Mouse (Mus musculus) forebrain, postnatal 0 days (tissue): ENCODE data around the gene Mcpt1. TPM values are rescaled to one million over a fixed set of nuclear protein-coding genes. Genes with fewer than 3 reads are reported as not detected.
"Not testable (repeated sequence)": the region's sequence is repeated elsewhere in the genome, so short reads cannot be mapped to it uniquely, and the experiment has no call there.

ENCODE experiments used
- ATAC-seq: fragments of 200-750 bp; cut with Nextera tagmentation; 2 replicates; pipeline ENCODE4 v1.8.0; 2017; ENCODE audit warnings: mild to moderate bottlenecking, moderate library complexity
- DNase-seq: peaks from one replicate; pipeline ENCODE4 v3.0.0-alpha.2; 2015
- H3K27ac ChIP-seq: fragments of 300-500 bp; sonication (generic); 2 replicates; pipeline ENCODE4 v1.5.1; 2014; ENCODE audit warnings: low read depth, mild to moderate bottlenecking, antibody characterized with exemption, low read length, moderate library complexity, mixed read lengths
- H3K27me3 ChIP-seq: fragments of 300-500 bp; sonication (generic); 2 replicates; pipeline ENCODE4 v1.6.1; 2014; ENCODE audit warnings: mild to moderate bottlenecking, low read length, mixed read lengths; ENCODE audit not compliant: insufficient read depth
- H3K36me3 ChIP-seq: fragments of 300-500 bp; sonication (generic); 2 replicates; pipeline ENCODE4 v1.6.1; 2014; ENCODE audit warnings: mild to moderate bottlenecking, moderate library complexity; ENCODE audit not compliant: insufficient read depth
- H3K4me1 ChIP-seq: fragments of 300-500 bp; sonication (generic); 2 replicates; pipeline ENCODE4 v1.6.1; 2014; ENCODE audit warnings: antibody characterized with exemption; ENCODE audit not compliant: insufficient read depth
- H3K4me2 ChIP-seq: fragments of 300-500 bp; sonication (generic); 2 replicates; pipeline ENCODE4 v1.6.1; 2014; ENCODE audit warnings: low read depth, mild to moderate bottlenecking, moderate library complexity
- H3K4me3 ChIP-seq: fragments of 300-500 bp; sonication (generic); 2 replicates; pipeline ENCODE4 v1.5.1; 2014; ENCODE audit warnings: low read depth, low read length, mixed read lengths
- H3K9ac ChIP-seq: fragments of 300-500 bp; sonication (generic); 2 replicates; pipeline ENCODE4 v1.6.1; 2014; ENCODE audit warnings: mild to moderate bottlenecking
- H3K9me3 ChIP-seq: fragments of 300-500 bp; sonication (generic); 2 replicates; pipeline ENCODE4 v1.6.1; 2016; ENCODE audit warnings: low read length
- CTCF ChIP-seq: sonication (generic); IDR thresholded peaks from 2 replicates; pipeline ENCODE4 v1.5.1; 2016; ENCODE audit warnings: antibody characterized with exemption, control low read depth, low read depth
- WGBS: fragments of 180-500 bp; shearing (Covaris S2); extraction: QIAGEN DNeasy Blood & Tissue Kit; methylation state at CpG from one replicate; pipeline ENCODE4 v1.1.7; 2014; 5-methylcytosine and 5-hydroxymethylcytosine counted together
- polyA plus RNA-seq: library from polyadenylated mRNA; unstranded; fragments of >200 nt; fragmentation: Nextera tagmentation; extraction: Ambion mirVana; gene quantifications from 2 replicates; pipeline ENCODE4 v1.2.1, GENCODE M21; 2015
- total RNA-seq: library from RNA; depleted of rRNA; stranded (reverse); fragments of >200 nt; gene quantifications from 2 replicates; pipeline ENCODE4 v1.2.3, GENCODE M21; 2014; rRNA removed

The Mcpt1 gene
- not detected in 2 replicates for total RNA-seq
- polyA plus RNA-seq: not detected in 2 replicates

GRCm38 (mm10) chr14:56017671-56018070 lies at the start of gene Mcpt1:
Mcpt1 (plus strand) TSS chr14:56017971.
- WGBS: 87% methylated on average over 3 of the region's 3 CpGs
- ATAC-seq, H3K27me3 ChIP-seq, H3K36me3 ChIP-seq, H3K4me3 ChIP-seq, H3K4me2 ChIP-seq, H3K9me3 ChIP-seq, H3K4me1 ChIP-seq, H3K27ac ChIP-seq, H3K9ac ChIP-seq, DNase-seq: not testable (repeated sequence)

DNA sequence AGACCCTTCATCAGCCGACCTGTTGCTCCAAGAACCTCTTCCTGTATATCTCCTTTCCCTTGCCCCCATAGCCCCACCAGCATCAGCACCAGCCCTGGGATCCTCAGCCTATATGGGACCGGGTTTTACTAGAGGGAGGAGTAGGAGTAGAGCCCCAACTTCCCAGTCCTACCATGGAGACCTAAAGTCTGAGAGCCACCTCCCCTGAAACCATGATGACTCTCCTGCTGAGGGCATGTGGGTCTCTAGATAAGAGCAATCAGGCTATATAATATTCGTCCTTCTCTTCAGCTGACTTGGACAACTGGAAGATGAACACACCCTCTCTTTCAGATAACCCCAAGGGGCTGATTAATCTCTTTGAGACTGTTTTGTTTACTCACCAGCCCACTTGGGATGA lies 30.3 kb upstream of the Mcpt1 start:
- WGBS: 93% methylated on average over 1 of the region's 3 CpGs
- not testable (repeated sequence) for H3K36me3 ChIP-seq, H3K4me3 ChIP-seq, H3K4me2 ChIP-seq, H3K4me1 ChIP-seq, ATAC-seq, H3K9ac ChIP-seq, H3K9me3 ChIP-seq, DNase-seq, H3K27me3 ChIP-seq, H3K27ac ChIP-seq

- H3K27me3 ChIP-seq: no peaks in the 10 kb centered on the region
- H3K4me1 ChIP-seq: no peaks in the 10 kb centered on the region
- DNase-seq (no peak), ATAC-seq (no peak)
- H3K4me3 ChIP-seq: no peak overlapping the region
- no peaks in the 10 kb centered on the region for H3K36me3 ChIP-seq
- 78% methylated on average over 3 of the region's 3 CpGs for WGBS
- H3K27ac ChIP-seq: no peak overlapping the region
- no peak overlapping the region for H3K4me2 ChIP-seq
- no peak for TF ChIP-seq CTCF
- no peak overlapping the region for H3K9ac ChIP-seq
- H3K9me3 ChIP-seq: no peaks in the 10 kb centered on the region
These were observed 4.6 kb upstream of the Mcpt1 start for GRCm38 (mm10) chr14:56013147-56013546.

- no peak for DNase-seq
- no peak for ATAC-seq
- TF ChIP-seq CTCF: no peak
- no peak overlapping the region for H3K4me3 ChIP-seq
- no peaks in the 10 kb centered on the region for H3K9me3 ChIP-seq
- 93% methylated on average over 2 of the region's 2 CpGs for WGBS
- no peak overlapping the region for H3K4me2 ChIP-seq
- no peaks in the 10 kb centered on the region for H3K27me3 ChIP-seq
- H3K9ac ChIP-seq: no peak overlapping the region
- no peaks in the 10 kb centered on the region for H3K36me3 ChIP-seq
- H3K27ac ChIP-seq: no peak overlapping the region
- no peaks in the 10 kb centered on the region for H3K4me1 ChIP-seq
These were observed 3.8 kb upstream of the Mcpt1 start for GRCm38 (mm10) chr14:56013924-56014323.

- no peak overlapping the region for H3K9ac ChIP-seq
- TF ChIP-seq CTCF: no peak
- H3K4me1 ChIP-seq: no peaks in the 10 kb centered on the region
- no peak overlapping the region for H3K4me3 ChIP-seq
- no peaks in the 10 kb centered on the region for H3K27me3 ChIP-seq
- DNase-seq (no peak), ATAC-seq (no peak)
- H3K27ac ChIP-seq: no peak overlapping the region
- no peaks in the 10 kb centered on the region for H3K36me3 ChIP-seq
- H3K9me3 ChIP-seq: no peaks in the 10 kb centered on the region
- no peak overlapping the region for H3K4me2 ChIP-seq
- WGBS: 68% methylated on average over 1 of the region's 1 CpGs
These were observed 1.7 kb downstream of the Mcpt1 start for GRCm38 (mm10) chr14:56019446-56019845.

DNA sequence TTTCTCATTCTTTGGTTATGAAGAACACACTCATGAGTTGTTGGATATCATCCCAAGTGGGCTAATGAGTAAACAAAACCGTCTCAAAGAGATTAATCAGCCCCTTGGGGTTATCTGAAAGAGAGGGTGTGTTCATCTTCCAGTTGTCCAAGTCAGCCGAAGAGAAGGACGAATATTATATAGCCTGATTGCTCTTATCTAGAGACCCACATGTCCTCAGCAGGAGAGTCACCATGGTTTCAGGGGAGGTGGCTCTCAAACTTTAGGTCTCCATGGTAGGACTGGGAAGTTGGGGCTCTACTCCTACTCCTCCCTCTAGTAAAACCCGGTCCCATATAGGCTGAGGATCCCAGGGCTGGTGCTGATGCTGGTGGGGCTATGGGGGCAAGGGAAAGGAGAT lies 3.5 kb downstream of the Mcpt1 start:
- H3K4me2 ChIP-seq, H3K4me3 ChIP-seq, ATAC-seq, H3K4me1 ChIP-seq, H3K27me3 ChIP-seq, H3K9ac ChIP-seq, H3K36me3 ChIP-seq, H3K9me3 ChIP-seq, DNase-seq, H3K27ac ChIP-seq: not testable (repeated sequence)
- 84% methylated on average over 4 of the region's 4 CpGs for WGBS

DNA sequence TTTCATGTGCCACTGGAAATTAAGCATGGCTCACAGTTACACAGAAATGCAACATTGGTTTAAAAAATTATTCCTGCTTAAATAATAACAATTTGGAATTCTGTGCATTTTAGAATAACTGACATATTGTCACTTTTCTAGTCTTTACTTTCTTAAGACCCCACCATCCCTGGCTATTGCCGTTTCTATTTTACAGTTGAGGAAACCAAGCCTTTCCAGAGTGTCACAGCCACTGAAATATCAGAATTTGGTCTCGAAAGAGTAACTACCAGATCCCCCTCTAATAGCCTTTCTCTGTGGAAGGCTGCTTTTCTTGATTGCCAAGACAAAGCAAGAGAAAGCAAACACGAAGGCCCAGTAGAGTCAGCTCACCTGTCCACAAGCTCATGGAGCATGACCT lies 12.6 kb downstream of the Mcpt1 start, which contains the start of gene Mcpt9:
Gene Mcpt9 (minus strand): TSS at position 101 of the 400 bp plus-strand sequence.
- H3K36me3 ChIP-seq, H3K9me3 ChIP-seq, DNase-seq, H3K27ac ChIP-seq, H3K27me3 ChIP-seq, H3K4me3 ChIP-seq, H3K9ac ChIP-seq, H3K4me1 ChIP-seq, ATAC-seq, H3K4me2 ChIP-seq: not testable (repeated sequence)
- 75% methylated on average over 3 of the region's 3 CpGs for WGBS

GRCm38 (mm10) chr14:56034433-56034832 lies 16.7 kb downstream of the Mcpt1 start:
- H3K9me3 ChIP-seq: no peaks in the 10 kb centered on the region
- H3K4me3 ChIP-seq: no peak overlapping the region
- 71% methylated on average over 2 of the region's 2 CpGs for WGBS
- no peak overlapping the region for H3K27ac ChIP-seq
- no peaks in the 10 kb centered on the region for H3K4me1 ChIP-seq
- DNase-seq (no peak), ATAC-seq (no peak)
- no peak for TF ChIP-seq CTCF
- no peak overlapping the region for H3K4me2 ChIP-seq
- H3K27me3 ChIP-seq: no peaks in the 10 kb centered on the region
- H3K36me3 ChIP-seq: no peaks in the 10 kb centered on the region
- no peak overlapping the region for H3K9ac ChIP-seq

- not testable (repeated sequence) for ATAC-seq, H3K4me3 ChIP-seq, H3K27me3 ChIP-seq, H3K36me3 ChIP-seq, H3K27ac ChIP-seq, H3K9ac ChIP-seq, H3K9me3 ChIP-seq, H3K4me1 ChIP-seq, DNase-seq, H3K4me2 ChIP-seq
- WGBS: 68% methylated on average over 1 of the region's 1 CpGs
These were observed 24.0 kb downstream of the Mcpt1 start, which contains the start of gene Mcpt2 for GRCm38 (mm10) chr14:56041792-56042191. Mcpt2 (plus strand) TSS chr14:56042041.
